Mouse (Mus musculus) myocyte (in vitro differentiated cells): ENCODE results near the gene Ntn4. TPM values are rescaled to one million over a fixed set of nuclear protein-coding genes. Genes with fewer than 3 reads are reported as not detected.

ENCODE experiments used
- H3K27me3 ChIP-seq: one replicate; pipeline ENCODE4 v1.6.1; 2011; ENCODE audit not compliant: control insufficient read depth, insufficient read depth, insufficient read length
- H3K36me3 ChIP-seq: one replicate; pipeline ENCODE4 v1.6.1; 2011; ENCODE audit not compliant: control insufficient read depth, insufficient read depth
- H3K4me2 ChIP-seq: one replicate; pipeline ENCODE4 v1.6.1; 2011; ENCODE audit warnings: low read depth, control low read depth
- H3K4me3 ChIP-seq: one replicate; pipeline ENCODE4 v1.5.1; 2011; ENCODE audit warnings: mild to moderate bottlenecking, control low read depth, moderate library complexity
- H3K79me2 ChIP-seq: one replicate; pipeline ENCODE4 v1.6.1; 2011; ENCODE audit not compliant: control insufficient read depth, insufficient read depth
- H3ac ChIP-seq: one replicate; pipeline ENCODE4 v1.6.1; 2011; ENCODE audit not compliant: control insufficient read depth, insufficient read length
- CEBPB ChIP-seq: IDR thresholded peaks from 2 replicates; pipeline ENCODE4 v1.6.1; 2011; ENCODE audit warnings: mild to moderate bottlenecking, moderate library complexity; ENCODE audit not compliant: poor library complexity, insufficient read depth, severe bottlenecking
- E2F4 ChIP-seq: IDR thresholded peaks from one replicate; pipeline ENCODE4 v1.6.1; 2011; ENCODE audit warnings: mild to moderate bottlenecking, control low read depth, moderate library complexity; ENCODE audit not compliant: insufficient read depth
- MAX ChIP-seq: IDR thresholded peaks from one replicate; pipeline ENCODE4 v1.6.1; 2011; ENCODE audit warnings: low read depth, mild to moderate bottlenecking, control low read depth
- MYOD1 ChIP-seq, 3 experiments: IDR thresholded peaks; one replicate each; pipeline ENCODE4 v1.6.1; 2011; ENCODE audit warnings: control low read depth in 2 of 3, low read depth in 2 of 3, mild to moderate bottlenecking in 2 of 3, moderate library complexity in 1 of 3; ENCODE audit not compliant: insufficient read length in 2 of 3, control insufficient read depth in 1 of 3
- MYOG ChIP-seq, 3 experiments: IDR thresholded peaks; one replicate each; pipeline ENCODE4 v1.6.1; 2011; ENCODE audit warnings: control low read depth in 2 of 3, low read depth in 2 of 3, mild to moderate bottlenecking in 2 of 3; ENCODE audit not compliant: insufficient read length in 2 of 3, control insufficient read depth in 1 of 3, insufficient read depth in 1 of 3
- POLR2A ChIP-seq: IDR thresholded peaks from one replicate; pipeline ENCODE4 v1.6.1; 2011; ENCODE audit warnings: low read depth, mild to moderate bottlenecking, control low read depth, moderate library complexity; ENCODE audit not compliant: insufficient read length
- POLR2AphosphoS2 ChIP-seq: IDR thresholded peaks from one replicate; pipeline ENCODE4 v1.6.1; 2011; ENCODE audit warnings: low read depth, control low read depth; ENCODE audit not compliant: insufficient read length
- REST ChIP-seq: IDR thresholded peaks from one replicate; pipeline ENCODE4 v1.6.1; 2011; ENCODE audit warnings: mild to moderate bottlenecking, control low read depth, moderate library complexity; ENCODE audit not compliant: insufficient read depth, insufficient read length
- SRF ChIP-seq: IDR thresholded peaks from one replicate; pipeline ENCODE4 v1.6.1; 2011; ENCODE audit warnings: low read depth; ENCODE audit not compliant: control insufficient read depth, insufficient read length
- TCF12 ChIP-seq: IDR thresholded peaks from one replicate; pipeline ENCODE4 v1.6.1; 2011; ENCODE audit warnings: mild to moderate bottlenecking, control low read depth; ENCODE audit not compliant: poor library complexity, insufficient read depth, severe bottlenecking
- TCF3 ChIP-seq: IDR thresholded peaks from one replicate; pipeline ENCODE4 v1.6.1; 2011; ENCODE audit warnings: low read depth, control low read depth; ENCODE audit not compliant: insufficient read length
- USF1 ChIP-seq: IDR thresholded peaks from one replicate; pipeline ENCODE4 v1.6.1; 2011; ENCODE audit warnings: low read depth, mild to moderate bottlenecking, control low read depth, moderate library complexity
- polyA plus RNA-seq: library from polyadenylated mRNA; unstranded; fragments of >200 nt; fragmentation: generic; extraction: Trizol; gene quantifications from one replicate; pipeline ENCODE4 v1.2.1, GENCODE M21; 2012; ENCODE audit warnings: missing spikeins

The Ntn4 gene
- polyA plus RNA-seq, 1 experiment: 3.0 TPM

- Histone ChIP-seq H3K4me2 (no peak overlapping the region), H3K4me3 (no peak overlapping the region), H3K79me2 (no peaks in the 10 kb centered on the region), H3K27me3 (no peaks in the 10 kb centered on the region), H3ac (no peak overlapping the region), H3K36me3 (no peaks in the 10 kb centered on the region)
- TF ChIP-seq REST (no peak), POLR2A (no peak), MAX (no peak), TCF3 (no peak), E2F4 (no peak), TCF12 (no peak), CEBPB (no peak), USF1 (no peak), MYOD1 (IDR thresholded peaks at IDR 0.05; ENCODE audit: control insufficient read depth in 1 of 3, insufficient read length in 2 of 3, low read depth in 2 of 3) (no peak), SRF (no peak), POLR2AphosphoS2 (no peak), MYOG (IDR thresholded peaks at IDR 0.05; ENCODE audit: control insufficient read depth in 1 of 3, insufficient read depth in 1 of 3, insufficient read length in 2 of 3, low read depth in 2 of 3) (no peak)
Observed at GRCm38 (mm10) chr10:93756211-93756610, 115.7 kb downstream of the Ntn4 start.

- Histone ChIP-seq H3ac (no peak overlapping the region), H3K27me3 (no peaks in the 10 kb centered on the region), H3K4me2 (peak overlapping the region; percentile 33), H3K36me3 (no peaks in the 10 kb centered on the region), H3K4me3 (no peak overlapping the region), H3K79me2 (no peaks in the 10 kb centered on the region)
- TF ChIP-seq SRF (no peak), E2F4 (no peak), MAX (no peak), REST (no peak), POLR2AphosphoS2 (no peak), MYOG (IDR thresholded peaks at IDR 0.05; ENCODE audit: control insufficient read depth in 1 of 3, insufficient read depth in 1 of 3, insufficient read length in 2 of 3, low read depth in 2 of 3) (no peak), POLR2A (no peak), CEBPB (no peak)
Observed at GRCm38 (mm10) chr10:93759644-93760043, 119.2 kb downstream of the Ntn4 start.

DNA sequence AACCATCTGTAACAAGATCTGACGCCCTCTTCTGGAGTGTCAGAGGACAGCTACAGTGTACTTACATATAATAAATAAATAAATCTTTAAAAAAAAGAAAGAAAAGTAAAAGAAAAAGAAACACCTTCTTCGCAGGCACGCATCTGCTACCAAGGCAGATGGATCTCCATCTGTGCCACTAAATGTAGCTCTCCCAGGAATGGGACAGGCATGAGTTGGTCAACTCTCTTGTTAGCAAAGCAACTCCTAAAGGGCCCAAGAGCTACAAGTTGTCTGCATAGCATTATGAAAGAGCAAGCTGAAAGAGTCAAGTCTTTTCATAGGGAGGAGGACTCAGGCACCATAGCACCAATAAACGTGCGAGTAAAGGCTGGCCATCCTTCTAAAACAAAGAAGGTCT is 119.9 kb downstream of the Ntn4 start:
- Histone ChIP-seq H3K4me2 (no peak overlapping the region), H3ac (no peak overlapping the region), H3K79me2 (no peaks in the 10 kb centered on the region), H3K27me3 (no peaks in the 10 kb centered on the region), H3K36me3 (no peaks in the 10 kb centered on the region), H3K4me3 (no peak overlapping the region)
- TF ChIP-seq MAX (no peak), TCF12 (no peak), POLR2AphosphoS2 (no peak), USF1 (no peak), MYOD1 (IDR thresholded peaks at IDR 0.05; ENCODE audit: control insufficient read depth in 1 of 3, insufficient read length in 2 of 3, low read depth in 2 of 3) (no peak), TCF3 (no peak), CEBPB (no peak), POLR2A (no peak), SRF (no peak), MYOG (IDR thresholded peaks at IDR 0.05; ENCODE audit: control insufficient read depth in 1 of 3, insufficient read depth in 1 of 3, insufficient read length in 2 of 3, low read depth in 2 of 3) (no peak), REST (no peak), E2F4 (no peak)

DNA sequence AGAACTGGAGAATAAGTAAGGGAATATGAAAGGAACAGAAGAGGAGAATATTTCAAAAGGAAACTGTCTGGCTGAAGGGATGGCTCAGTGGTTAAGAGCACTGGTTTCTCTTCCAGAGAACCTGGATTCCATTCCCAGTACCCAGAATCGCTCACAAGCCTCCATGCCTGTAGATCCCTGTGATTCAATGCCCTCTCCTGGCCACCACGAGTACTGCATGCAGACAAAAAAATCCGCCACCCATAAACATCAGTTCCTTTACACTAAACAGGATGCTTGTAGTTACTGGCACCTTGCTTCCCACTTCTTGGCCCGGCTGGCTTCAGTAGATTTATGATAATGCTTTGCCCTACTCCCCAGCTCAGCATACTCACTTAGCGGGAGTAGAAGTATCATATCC is 122.6 kb downstream of the Ntn4 start:
- Histone ChIP-seq H3K27me3 (no peaks in the 10 kb centered on the region), H3K4me3 (no peak overlapping the region), H3K36me3 (no peaks in the 10 kb centered on the region), H3K4me2 (no peak overlapping the region), H3K79me2 (no peaks in the 10 kb centered on the region), H3ac (no peak overlapping the region)
- TF ChIP-seq SRF (no peak), TCF3 (no peak), CEBPB (no peak), MYOD1 (IDR thresholded peaks at IDR 0.05; ENCODE audit: control insufficient read depth in 1 of 3, insufficient read length in 2 of 3, low read depth in 2 of 3) (no peak), MAX (no peak), MYOG (IDR thresholded peaks at IDR 0.05; ENCODE audit: control insufficient read depth in 1 of 3, insufficient read depth in 1 of 3, insufficient read length in 2 of 3, low read depth in 2 of 3) (no peak), POLR2AphosphoS2 (no peak), POLR2A (no peak), TCF12 (no peak), E2F4 (no peak), USF1 (no peak), REST (no peak)

DNA sequence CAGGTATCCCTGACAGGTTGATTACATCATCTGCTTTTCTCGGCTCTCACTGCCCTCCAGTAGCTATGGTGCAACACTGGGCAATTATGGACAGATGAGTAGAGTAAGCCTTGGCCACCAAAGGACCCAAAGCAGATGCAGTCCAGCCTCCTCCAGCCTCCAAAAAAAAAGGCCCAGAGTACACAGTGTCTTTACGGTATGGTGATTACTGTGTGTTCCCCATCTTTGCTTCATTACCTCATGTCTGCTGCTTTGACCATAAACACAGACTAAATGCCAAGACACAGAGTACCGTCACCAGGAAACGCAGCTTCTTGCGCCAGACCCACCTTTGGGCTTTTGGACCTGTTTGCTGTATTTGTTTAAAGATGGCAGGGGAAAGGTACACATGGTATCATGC is 125.7 kb downstream of the Ntn4 start:
- Histone ChIP-seq H3K36me3 (no peaks in the 10 kb centered on the region), H3K4me3 (no peak overlapping the region), H3K27me3 (no peaks in the 10 kb centered on the region), H3ac (no peak overlapping the region), H3K79me2 (no peaks in the 10 kb centered on the region), H3K4me2 (no peak overlapping the region)
- no peak for TF ChIP-seq USF1
- TF ChIP-seq POLR2AphosphoS2: no peak
- TF ChIP-seq TCF3: no peak
- no peak for TF ChIP-seq TCF12
